Mouse (Mus musculus): ENCODE data around the gene Tprn.

- no peak for TF ChIP-seq CTCF (IDR thresholded peaks at IDR 0.05; ENCODE audit: low read depth, low read length)
- no peak for TF ChIP-seq POLR2A (IDR thresholded peaks at IDR 0.05; ENCODE audit: borderline replicate concordance, low read depth, low read length)
Measured at GRCm38 (mm10) chr2:25228995-25229530, 33.4 kb upstream of the Tprn start.
